Mouse (Mus musculus): ENCODE measurements at regions not wholly inside any gene's neighbourhood (a gene's known extent, or its start where the extent isn't known, plus 50 kb on each side); places are given as distances from the start of the nearest gene placed in this dataset.

- TF ChIP-seq CTCF (IDR thresholded peaks at IDR 0.05; ENCODE audit: low read depth) (no peak), EP300 (IDR thresholded peaks at IDR 0.05; ENCODE audit: low read depth) (no peak)
Observed at GRCm38 (mm10) chr17:13564800-13565199, 195.5 kb upstream of the Afdn start.

Data from liver, postnatal 0 days (tissue).